Mouse (Mus musculus) lung, adult 2 months (tissue): ENCODE data around the gene Pitpnc1. TPM values are rescaled to one million over a fixed set of nuclear protein-coding genes. Genes with fewer than 3 reads are reported as not detected.

Experiments
- DNase-seq: peaks from one replicate; pipeline ENCODE4 v3.0.0; 2022
- H3K4me1 ChIP-seq: fragments of 200-500 bp; 2 replicates; pipeline ENCODE4 v1.6.1; 2011; ENCODE audit warnings: low read length; ENCODE audit not compliant: control insufficient read depth, insufficient read depth
- H3K4me3 ChIP-seq: fragments of 200-500 bp; replicated peaks from 2 replicates; pipeline ENCODE3; 2011; ENCODE audit warnings: low read depth, mild to moderate bottlenecking, control low read depth, low read length; ENCODE audit errors: extremely low read depth
- CTCF ChIP-seq: fragments of 200-500 bp; IDR thresholded peaks from 2 replicates; pipeline ENCODE4 v1.5.1; 2011; ENCODE audit warnings: mild to moderate bottlenecking, low read length, control low read depth; ENCODE audit not compliant: insufficient read depth
- POLR2A ChIP-seq: fragments of 200-500 bp; IDR thresholded peaks from 2 replicates; pipeline ENCODE4 v1.6.1; 2011; ENCODE audit warnings: low read depth, mild to moderate bottlenecking, control low read depth, low read length, borderline replicate concordance; ENCODE audit errors: extremely low read depth
- WGBS: fragments of 180-500 bp; shearing (Covaris S2); methylation state at CpG from one replicate; pipeline ENCODE4 v1.1.7; 2018; 5-methylcytosine and 5-hydroxymethylcytosine counted together
- polyA plus RNA-seq: library from polyadenylated mRNA; depleted of rRNA; stranded (reverse); fragments of >200 nt; gene quantifications from 2 replicates; pipeline ENCODE4 v1.2.3, GENCODE M21; 2012

The Pitpnc1 gene
- polyA plus RNA-seq, 1 experiment, result 39.0 TPM

GRCm38 (mm10) chr11:107272351-107272975 lies 198.0 kb downstream of the Pitpnc1 start:
- Histone ChIP-seq H3K4me3 (no peak overlapping the region), H3K4me1 (peaks cover 11% of the 10 kb centered on the region)
- DNase-seq, result no peak
- WGBS, result 51% methylated on average over 11 of the region's 11 CpGs
- TF ChIP-seq CTCF (no peak), POLR2A (no peak)

DNA sequence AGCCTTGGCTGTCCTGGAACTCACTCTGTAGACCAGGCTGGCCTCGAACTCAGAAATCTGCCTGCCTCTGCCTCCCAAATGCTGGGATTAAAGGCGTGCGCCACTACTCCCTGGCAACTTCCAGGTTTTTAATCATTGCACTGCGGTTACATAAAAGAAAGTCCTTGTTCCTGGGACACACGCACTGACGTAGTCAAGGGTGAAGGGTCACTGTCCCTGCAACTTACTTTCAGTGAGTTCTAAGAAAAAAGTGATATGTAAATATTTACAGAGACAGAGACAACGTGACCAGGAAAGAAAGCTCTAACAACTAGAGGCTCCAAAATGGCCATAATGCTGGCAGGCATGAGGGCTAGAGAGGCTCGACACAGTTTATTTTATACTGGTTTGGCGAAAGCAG lies 199.9 kb downstream of the Pitpnc1 start:
- DNase-seq, result no peak
- peaks cover 4% of the 10 kb centered on the region; the same call in 1 of the 2 replicates for H3K4me1 ChIP-seq
- WGBS, result 60% methylated on average over 9 of the region's 9 CpGs
- H3K4me3 ChIP-seq, result no peak overlapping the region
- no peak for TF ChIP-seq CTCF
- no peak for TF ChIP-seq POLR2A

GRCm38 (mm10) chr11:107267522-107267921 lies 203.0 kb downstream of the Pitpnc1 start:
- DNase-seq, result no peak
- H3K4me3 ChIP-seq, result no peak overlapping the region
- over 99% methylated on average over 3 of the region's 3 CpGs for WGBS
- peaks cover under 1% of the 10 kb centered on the region; the same call in 1 of the 2 replicates for H3K4me1 ChIP-seq
- TF ChIP-seq POLR2A, result no peak

DNA sequence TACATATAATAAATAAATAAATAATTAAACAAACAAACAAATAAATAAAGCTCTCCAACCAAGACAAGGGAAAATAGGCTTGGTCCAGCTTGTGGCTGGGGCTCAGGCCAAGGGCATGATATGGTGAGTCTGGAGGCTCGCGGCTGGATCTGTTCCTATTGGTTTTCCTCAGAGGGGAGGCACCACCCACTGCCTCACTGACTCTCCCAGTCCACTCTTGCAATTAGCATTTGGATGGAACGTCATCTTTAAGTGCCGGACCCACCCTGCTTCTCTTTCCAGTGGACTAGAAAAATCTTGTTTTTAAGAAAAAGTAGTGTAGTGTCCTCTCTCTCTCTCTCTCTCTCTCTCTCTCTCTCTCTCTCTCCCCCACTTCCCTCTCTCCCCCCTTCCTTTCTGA lies 204.6 kb downstream of the Pitpnc1 start:
- TF ChIP-seq POLR2A, result no peak
- no peak for TF ChIP-seq CTCF
- WGBS, result 90% methylated on average over 4 of the region's 4 CpGs

GRCm38 (mm10) chr11:107264889-107265615 lies 205.4 kb downstream of the Pitpnc1 start:
- Histone ChIP-seq H3K4me3 (no peak overlapping the region), H3K4me1 (no peaks in the 10 kb centered on the region)
- TF ChIP-seq POLR2A, result no peak
- no peak for TF ChIP-seq CTCF
- DNase-seq, result peak; percentile 27
- WGBS, result 55% methylated on average over 20 of the region's 20 CpGs

More for the DNA sequence above, 204.6 kb downstream of the Pitpnc1 start:
- H3K4me3 ChIP-seq, result no peak overlapping the region
- no peaks in the 10 kb centered on the region for H3K4me1 ChIP-seq
- DNase-seq, result no peak

DNA sequence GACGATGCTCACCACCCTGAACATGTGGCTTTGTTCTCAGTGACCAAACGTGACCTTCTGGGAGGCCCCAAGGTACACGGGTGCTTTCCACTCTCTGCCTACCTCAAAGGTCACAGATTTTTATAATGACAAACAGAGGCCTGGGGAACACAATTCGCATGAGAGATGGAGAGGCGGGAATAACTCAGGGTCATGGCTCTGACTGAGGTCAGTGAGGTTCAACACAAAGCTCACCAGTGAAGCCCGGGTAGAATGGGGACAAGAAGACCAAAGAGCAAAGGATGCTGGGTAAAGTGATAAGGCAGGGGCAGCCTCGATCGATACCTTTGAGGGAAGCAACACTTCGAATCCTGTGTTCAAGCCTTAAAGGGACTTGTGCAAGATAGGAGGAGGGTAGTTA lies 206.7 kb downstream of the Pitpnc1 start:
- TF ChIP-seq POLR2A (no peak), CTCF (no peak)
- Histone ChIP-seq H3K4me1 (no peaks in the 10 kb centered on the region), H3K4me3 (no peak overlapping the region)
- DNase-seq, result no peak
- 88% methylated on average over 9 of the region's 9 CpGs for WGBS

- TF ChIP-seq POLR2A (no peak), CTCF (no peak)
- no peak for DNase-seq
- no peak overlapping the region for H3K4me3 ChIP-seq
- no peaks in the 10 kb centered on the region for H3K4me1 ChIP-seq
- WGBS, result 90% methylated on average over 7 of the region's 7 CpGs
Observed at GRCm38 (mm10) chr11:107259428-107259827, 211.1 kb downstream of the Pitpnc1 start.

DNA sequence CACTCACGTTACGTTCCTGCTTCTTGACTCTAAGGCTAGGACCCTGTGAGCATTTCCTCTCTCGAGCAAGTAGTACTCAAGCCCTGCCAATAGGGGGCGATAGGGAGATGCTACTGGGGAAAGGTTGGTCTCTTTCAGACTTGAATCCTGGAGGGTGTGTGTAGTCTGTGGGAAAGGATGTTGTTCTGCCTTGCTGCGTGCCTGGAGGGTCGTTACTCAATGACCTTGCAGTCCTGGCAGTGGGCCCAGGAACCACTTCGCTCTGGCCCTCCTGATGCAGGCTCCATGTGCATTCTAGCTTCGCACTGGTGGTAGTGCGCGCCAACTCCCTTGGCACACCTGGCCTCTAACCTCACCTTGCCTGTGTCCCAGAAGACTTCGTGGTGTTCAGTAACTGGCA lies 215.3 kb downstream of the Pitpnc1 start:
- 65% methylated on average over 11 of the region's 11 CpGs for WGBS
- DNase-seq, result peak; percentile 36
- TF ChIP-seq POLR2A (no peak), CTCF (0 out of 2 replicates have a peak, but pooled peaks have one; percentile 19)
- Histone ChIP-seq H3K4me1 (no peaks in the 10 kb centered on the region), H3K4me3 (no peak overlapping the region)

DNA sequence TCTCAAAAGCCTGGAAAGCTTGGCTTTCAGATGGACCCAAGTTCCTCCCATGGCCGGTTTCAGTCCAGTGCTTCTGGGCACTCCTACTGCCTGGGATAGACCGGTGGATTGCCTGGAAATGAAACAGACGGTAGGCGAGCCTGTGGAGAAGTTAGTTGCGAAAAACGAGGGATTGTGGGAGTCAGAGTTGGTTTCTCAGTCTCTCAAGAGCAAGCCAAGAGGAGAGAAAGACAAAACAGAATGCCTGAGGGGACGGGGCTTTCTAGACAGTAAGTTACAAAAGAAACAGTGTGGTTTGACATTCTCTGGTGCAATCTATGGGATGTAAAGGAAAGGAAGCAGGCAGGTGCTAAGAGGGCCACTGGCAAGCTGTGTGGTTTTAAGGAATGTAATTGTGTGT lies 216.3 kb downstream of the Pitpnc1 start:
- no peak for TF ChIP-seq CTCF
- TF ChIP-seq POLR2A, result no peak
- Histone ChIP-seq H3K4me1 (no peaks in the 10 kb centered on the region), H3K4me3 (no peak overlapping the region)
- WGBS, result 89% methylated on average over 7 of the region's 7 CpGs
- no peak for DNase-seq

GRCm38 (mm10) chr11:107252026-107252425 lies 218.5 kb downstream of the Pitpnc1 start:
- TF ChIP-seq CTCF (no peak), POLR2A (no peak)
- Histone ChIP-seq H3K4me3 (no peak overlapping the region), H3K4me1 (no peaks in the 10 kb centered on the region)
- WGBS, result 84% methylated on average over 10 of the region's 10 CpGs
- no peak for DNase-seq
